Mouse (Mus musculus): ENCODE data around the gene Dclk2. TPM values are rescaled to one million over a fixed set of nuclear protein-coding genes. Genes with fewer than 3 reads are reported as not detected.

Gene Dclk2
- polyA plus RNA-seq, 1 experiment from 2014 or later, result 19.0 TPM

- peaks cover 17% of the 10 kb centered on the region for H3K36me3 ChIP-seq
- peaks cover 7% of the 10 kb centered on the region; the same call in 1 of the 2 replicates for H3K27me3 ChIP-seq (ENCODE audit: low read depth, poor library complexity, severe bottlenecking)
- peak overlapping the region; percentile 88 for H3K4me3 ChIP-seq
- 74% methylated on average over 18 of the region's 18 CpGs for WGBS
- H3K9me3 ChIP-seq (replicated peaks), result no peaks in the 10 kb centered on the region
- peak overlapping the region; percentile 97; the same call in 1 of the 2 replicates for H3K27ac ChIP-seq (replicated peaks)
- H3K4me1 ChIP-seq, result peaks cover 32% of the 10 kb centered on the region
- no peak for DNase-seq (ENCODE audit: low spot score)
Measured at GRCm38 (mm10) chr3:86921181-86921975, 726 bp upstream of the Dclk2 start.

DNA sequence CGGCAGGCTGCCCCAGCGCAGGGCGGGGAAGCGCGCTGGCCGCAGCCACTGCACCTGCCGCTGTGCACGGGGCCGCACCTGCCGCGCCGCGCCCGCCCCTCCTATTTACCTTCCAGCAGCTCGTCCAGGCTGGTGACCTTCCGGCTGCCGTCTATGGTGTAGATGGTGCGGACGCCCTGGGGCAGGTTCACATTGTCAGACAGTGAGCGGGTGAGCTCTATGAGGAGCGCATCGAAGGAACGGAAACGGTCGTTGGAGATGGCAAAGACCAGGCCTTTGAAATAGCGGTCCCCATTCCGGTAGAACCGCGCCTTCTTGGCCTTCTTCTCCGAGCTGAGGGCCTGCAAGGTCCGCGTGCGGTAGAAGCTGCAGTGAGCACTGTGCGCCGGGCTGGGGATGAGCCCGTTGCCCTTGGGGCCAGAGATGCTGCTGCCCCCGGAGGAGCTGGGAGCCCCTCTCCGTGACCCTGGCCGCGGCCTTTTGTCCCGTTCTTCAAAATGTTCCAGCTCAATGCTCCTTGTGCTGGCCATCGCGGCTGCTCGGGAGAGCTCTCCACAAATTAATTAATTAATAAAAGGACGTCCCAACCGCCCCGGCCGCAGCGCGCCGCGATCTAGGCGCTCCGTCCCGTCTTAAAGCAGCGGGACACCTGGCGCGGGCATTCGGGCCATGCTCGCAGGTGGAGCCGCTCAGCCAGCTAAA is 860 bp downstream of the Dclk2 start:
- Histone ChIP-seq H3K36me3 (peaks cover 29% of the 10 kb centered on the region), H3K27me3 (ENCODE audit: low read depth, poor library complexity, severe bottlenecking) (peaks cover 7% of the 10 kb centered on the region; the same call in 1 of the 2 replicates), H3K27ac (replicated peaks) (peak overlapping the region; percentile 97), H3K4me1 (peaks cover 32% of the 10 kb centered on the region), H3K4me3 (peak overlapping the region; percentile 88), H3K9me3 (replicated peaks) (no peaks in the 10 kb centered on the region)
- WGBS, result under 1% methylated on average over 61 of the region's 61 CpGs
- DNase-seq (ENCODE audit: low spot score), result peak; percentile 67

DNA sequence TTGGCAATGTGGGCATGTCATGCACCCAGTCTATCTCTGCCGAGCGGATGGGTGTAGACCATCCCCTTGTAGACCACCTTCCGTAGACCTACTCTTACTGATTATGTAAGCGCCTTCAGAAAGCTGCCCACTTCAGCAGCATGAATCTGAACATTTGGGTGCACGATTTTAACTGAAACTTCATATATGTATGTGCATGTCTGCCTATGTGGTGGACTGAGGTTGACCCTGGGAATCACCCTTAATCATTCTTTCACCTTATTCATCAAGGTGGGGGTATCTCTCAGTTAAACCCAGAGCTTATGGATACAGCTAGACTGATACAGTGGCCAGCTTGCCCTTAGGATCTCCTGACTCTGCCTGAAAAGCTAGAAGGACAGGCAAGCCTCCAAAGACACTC is 3.6 kb downstream of the Dclk2 start:
- no peak for DNase-seq (ENCODE audit: low spot score)
- 95% methylated on average over 5 of the region's 5 CpGs for WGBS
- no peak overlapping the region for H3K4me3 ChIP-seq
- peaks cover 32% of the 10 kb centered on the region for H3K4me1 ChIP-seq
- H3K27me3 ChIP-seq (ENCODE audit: low read depth, poor library complexity, severe bottlenecking), result peaks cover 7% of the 10 kb centered on the region; the same call in 1 of the 2 replicates
- H3K36me3 ChIP-seq, result peaks cover 33% of the 10 kb centered on the region
- H3K9me3 ChIP-seq (replicated peaks), result no peaks in the 10 kb centered on the region
- no peak overlapping the region for H3K27ac ChIP-seq (replicated peaks)

DNA sequence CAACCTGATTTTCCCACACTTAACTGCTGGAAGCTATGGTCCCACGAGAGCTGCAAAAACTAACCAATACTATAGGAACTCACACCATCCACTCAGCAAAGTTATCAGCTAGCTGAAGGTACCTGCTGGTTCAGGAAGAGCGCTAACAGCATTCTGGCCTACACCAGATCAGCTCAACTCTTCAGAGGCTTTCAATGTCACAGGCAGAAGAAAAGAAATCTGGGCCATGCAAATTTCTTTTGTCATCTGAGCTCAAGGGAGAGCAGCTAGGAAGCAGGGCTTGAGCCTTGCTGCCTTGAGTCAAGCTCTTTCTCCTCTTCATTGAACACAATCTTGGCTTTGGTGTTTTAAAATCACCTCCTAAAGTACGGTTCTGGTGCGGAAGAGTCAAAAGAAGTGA is 4.0 kb downstream of the Dclk2 start:
- Histone ChIP-seq H3K27ac (replicated peaks) (no peak overlapping the region), H3K4me1 (peaks cover 32% of the 10 kb centered on the region), H3K36me3 (peaks cover 35% of the 10 kb centered on the region), H3K27me3 (ENCODE audit: low read depth, poor library complexity, severe bottlenecking) (peaks cover 7% of the 10 kb centered on the region; the same call in 1 of the 2 replicates), H3K4me3 (no peak overlapping the region), H3K9me3 (replicated peaks) (no peaks in the 10 kb centered on the region)
- WGBS, result 95% methylated on average over 4 of the region's 4 CpGs
- DNase-seq (ENCODE audit: low spot score), result no peak

DNA sequence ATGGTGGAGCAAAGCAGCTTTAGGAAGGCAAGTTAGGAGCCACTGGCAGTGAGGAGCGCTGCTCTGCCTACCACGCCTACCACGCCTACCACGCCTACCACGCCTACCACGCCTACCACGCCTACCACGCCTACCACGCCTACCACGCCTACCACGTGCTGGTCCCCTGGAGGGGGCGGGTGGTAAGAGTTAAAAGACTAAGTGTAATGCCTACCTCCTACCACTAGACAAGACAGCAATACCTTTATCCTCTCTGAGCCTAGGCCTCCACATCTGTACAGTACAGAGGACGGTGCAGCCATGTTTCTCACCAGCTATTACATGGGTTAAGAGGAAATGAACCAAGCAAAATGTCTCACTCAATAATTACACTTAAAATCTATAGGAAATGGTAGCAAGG is 5.4 kb downstream of the Dclk2 start:
- peaks cover 7% of the 10 kb centered on the region; the same call in 1 of the 2 replicates for H3K27me3 ChIP-seq (ENCODE audit: low read depth, poor library complexity, severe bottlenecking)
- WGBS, result 50% methylated on average over 13 of the region's 13 CpGs

GRCm38 (mm10) chr3:86914316-86914715 is 6.3 kb downstream of the Dclk2 start:
- H3K4me3 ChIP-seq, result no peak overlapping the region
- WGBS, result 72% methylated on average over 3 of the region's 3 CpGs
- peaks cover 41% of the 10 kb centered on the region for H3K36me3 ChIP-seq
- 0 out of 2 replicates have a peak, but pooled peaks cover 4% of the 10 kb centered on the region for H3K27me3 ChIP-seq (ENCODE audit: low read depth, poor library complexity, severe bottlenecking)
- H3K4me1 ChIP-seq, result peaks cover 20% of the 10 kb centered on the region
- H3K9me3 ChIP-seq (replicated peaks), result no peaks in the 10 kb centered on the region
- no peak overlapping the region for H3K27ac ChIP-seq (replicated peaks)
- DNase-seq (ENCODE audit: low spot score), result no peak

More for the DNA sequence above, 5.4 kb downstream of the Dclk2 start:
- Histone ChIP-seq H3K9me3 (replicated peaks) (no peaks in the 10 kb centered on the region), H3K4me1 (peaks cover 29% of the 10 kb centered on the region), H3K4me3 (no peak overlapping the region), H3K27ac (replicated peaks) (no peak overlapping the region), H3K36me3 (peaks cover 41% of the 10 kb centered on the region)
- no peak for DNase-seq (ENCODE audit: low spot score)

DNA sequence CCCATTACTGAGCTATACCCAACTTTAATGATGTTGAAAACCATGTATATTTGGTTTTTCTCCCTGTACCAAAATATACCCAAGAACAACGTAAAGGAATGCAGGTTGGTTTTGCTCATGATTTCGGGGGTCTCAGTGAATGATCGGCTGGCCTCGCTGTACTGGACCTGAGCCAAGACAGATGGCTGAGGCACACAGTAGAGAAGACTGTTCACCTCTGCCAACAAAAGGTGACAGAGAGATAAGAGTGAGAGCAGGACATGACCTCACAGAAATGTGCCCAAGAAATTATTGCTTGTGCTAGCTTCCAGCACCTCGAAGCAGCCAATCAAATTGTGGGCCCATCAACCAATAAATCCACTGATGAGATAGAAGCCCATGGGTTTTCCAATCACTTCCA is 22.3 kb downstream of the Dclk2 start:
- Histone ChIP-seq H3K27ac (replicated peaks) (no peak overlapping the region), H3K27me3 (ENCODE audit: low read depth, poor library complexity, severe bottlenecking) (no peaks in the 10 kb centered on the region), H3K36me3 (peaks cover 36% of the 10 kb centered on the region), H3K4me3 (no peak overlapping the region), H3K9me3 (replicated peaks) (peaks cover 19% of the 10 kb centered on the region), H3K4me1 (peaks cover 5% of the 10 kb centered on the region)
- 95% methylated on average over 5 of the region's 5 CpGs for WGBS
- DNase-seq (ENCODE audit: low spot score), result no peak

- peaks cover 5% of the 10 kb centered on the region for H3K4me1 ChIP-seq
- peaks cover 19% of the 10 kb centered on the region for H3K9me3 ChIP-seq (replicated peaks)
- H3K27ac ChIP-seq (replicated peaks), result no peak overlapping the region
- DNase-seq (ENCODE audit: low spot score), result no peak
- no peaks in the 10 kb centered on the region for H3K27me3 ChIP-seq (ENCODE audit: low read depth, poor library complexity, severe bottlenecking)
- H3K4me3 ChIP-seq, result no peak overlapping the region
- peaks cover 29% of the 10 kb centered on the region for H3K36me3 ChIP-seq
- WGBS, result 51% methylated on average over 8 of the region's 8 CpGs
Measured at GRCm38 (mm10) chr3:86897551-86897950, 23.1 kb downstream of the Dclk2 start.

DNA sequence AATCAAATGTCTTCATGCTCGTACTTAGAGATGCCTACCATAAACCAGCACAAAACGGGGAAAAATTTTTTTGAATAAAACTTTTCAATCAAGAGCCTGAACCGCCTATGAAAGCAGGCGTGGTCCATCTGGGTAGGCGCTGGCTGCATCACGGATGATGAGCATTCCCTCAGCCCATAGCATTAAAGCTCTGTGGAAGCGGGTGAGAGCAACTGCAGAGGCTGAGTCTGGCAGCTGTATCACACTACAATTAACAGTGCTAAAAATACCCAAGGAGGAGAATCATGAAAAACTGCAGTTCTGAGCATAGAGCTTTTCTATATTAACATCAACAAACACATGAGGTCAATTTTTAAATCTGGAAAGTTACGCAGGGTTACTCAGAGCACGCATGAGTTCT is 23.6 kb downstream of the Dclk2 start:
- H3K27ac ChIP-seq (replicated peaks), result no peak overlapping the region
- WGBS, result 92% methylated on average over 9 of the region's 9 CpGs
- H3K27me3 ChIP-seq (ENCODE audit: low read depth, poor library complexity, severe bottlenecking), result no peaks in the 10 kb centered on the region
- H3K9me3 ChIP-seq (replicated peaks), result peaks cover 15% of the 10 kb centered on the region
- peaks cover 5% of the 10 kb centered on the region for H3K4me1 ChIP-seq
- no peak for DNase-seq (ENCODE audit: low spot score)
- H3K36me3 ChIP-seq, result peaks cover 24% of the 10 kb centered on the region
- no peak overlapping the region for H3K4me3 ChIP-seq

GRCm38 (mm10) chr3:86894491-86894890 is 26.2 kb downstream of the Dclk2 start:
- no peaks in the 10 kb centered on the region for H3K9me3 ChIP-seq (replicated peaks)
- H3K36me3 ChIP-seq, result peaks cover 8% of the 10 kb centered on the region; the same call in 1 of the 2 replicates
- H3K27ac ChIP-seq (replicated peaks), result no peak overlapping the region
- H3K4me1 ChIP-seq, result peaks cover 5% of the 10 kb centered on the region
- no peaks in the 10 kb centered on the region for H3K27me3 ChIP-seq (ENCODE audit: low read depth, poor library complexity, severe bottlenecking)
- H3K4me3 ChIP-seq, result no peak overlapping the region
- WGBS, result 96% methylated on average over 2 of the region's 2 CpGs
- DNase-seq (ENCODE audit: low spot score), result no peak

GRCm38 (mm10) chr3:86887512-86887911 is 33.1 kb downstream of the Dclk2 start:
- H3K27ac ChIP-seq (replicated peaks), result no peak overlapping the region
- 0 out of 2 replicates have a peak, but pooled peaks cover 3% of the 10 kb centered on the region for H3K9me3 ChIP-seq (replicated peaks)
- no peak for DNase-seq (ENCODE audit: low spot score)
- no peak overlapping the region for H3K4me3 ChIP-seq
- H3K27me3 ChIP-seq (ENCODE audit: low read depth, poor library complexity, severe bottlenecking), result no peaks in the 10 kb centered on the region
- H3K36me3 ChIP-seq, result peaks cover 9% of the 10 kb centered on the region
- H3K4me1 ChIP-seq, result peaks cover 5% of the 10 kb centered on the region; the same call in 1 of the 2 replicates

DNA sequence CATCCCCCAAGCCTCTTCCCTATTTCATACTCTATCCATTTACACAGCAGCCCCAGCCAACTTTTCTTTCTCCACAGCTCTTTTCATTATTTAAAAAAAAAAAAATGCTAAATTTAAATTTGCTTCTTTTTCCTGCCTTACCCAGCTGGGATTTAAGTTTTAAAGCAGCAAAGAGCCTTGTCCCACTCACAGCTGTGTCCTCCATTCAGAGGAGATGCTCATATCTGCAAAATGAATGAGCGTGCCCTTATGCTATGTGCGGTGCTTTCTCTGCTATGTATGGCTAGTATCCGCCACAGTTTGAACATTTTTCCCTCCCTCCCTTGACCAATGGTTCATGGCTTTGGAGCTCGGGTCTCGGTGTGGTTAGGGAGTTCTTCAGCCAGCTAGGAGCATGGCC is 35.5 kb downstream of the Dclk2 start:
- Histone ChIP-seq H3K9me3 (replicated peaks) (0 out of 2 replicates have a peak, but pooled peaks cover 3% of the 10 kb centered on the region), H3K36me3 (peaks cover 9% of the 10 kb centered on the region), H3K27me3 (ENCODE audit: low read depth, poor library complexity, severe bottlenecking) (no peaks in the 10 kb centered on the region), H3K4me3 (no peak overlapping the region), H3K4me1 (peaks cover 8% of the 10 kb centered on the region; the same call in 1 of the 2 replicates), H3K27ac (replicated peaks) (no peak overlapping the region)
- DNase-seq (ENCODE audit: low spot score), result no peak
- WGBS, result 96% methylated on average over 5 of the region's 5 CpGs

DNA sequence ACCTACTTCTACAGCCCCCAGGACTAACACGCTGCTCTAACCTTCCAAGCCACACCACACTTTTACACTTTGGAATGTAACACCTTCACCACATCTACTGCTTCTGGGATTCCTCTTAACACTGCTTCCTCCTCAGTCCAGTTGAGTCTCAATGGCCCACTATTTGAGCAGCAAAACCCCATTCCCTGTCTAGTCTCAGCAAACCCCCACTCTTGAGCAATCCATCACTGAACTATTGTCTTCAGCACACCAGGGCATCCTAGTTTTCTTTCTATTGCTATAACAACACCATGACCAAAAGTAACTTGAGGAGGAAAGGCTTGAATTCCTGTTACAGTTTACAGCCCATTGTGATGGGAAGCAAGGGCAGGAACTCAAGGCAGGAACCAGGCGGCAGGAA is 36.2 kb downstream of the Dclk2 start:
- DNase-seq (ENCODE audit: low spot score), result no peak
- H3K4me1 ChIP-seq, result peaks cover 8% of the 10 kb centered on the region; the same call in 1 of the 2 replicates
- H3K27me3 ChIP-seq (ENCODE audit: low read depth, poor library complexity, severe bottlenecking), result no peaks in the 10 kb centered on the region
- H3K4me3 ChIP-seq, result no peak overlapping the region
- H3K9me3 ChIP-seq (replicated peaks), result 0 out of 2 replicates have a peak, but pooled peaks cover 3% of the 10 kb centered on the region
- peaks cover 9% of the 10 kb centered on the region for H3K36me3 ChIP-seq
- 95% methylated on average over 2 of the region's 2 CpGs for WGBS
- H3K27ac ChIP-seq (replicated peaks), result no peak overlapping the region
